Mouse (Mus musculus) CH12.LX (cell line): ENCODE measurements around the gene Dhx36.

Experiments
- CTCF ChIP-seq, 2 experiments: IDR thresholded peaks in 1 of 2; conservative IDR thresholded peaks in 1 of 2; 2 replicates each; pipeline ENCODE4 v1.5.1; 2011 to 2012; ENCODE audit warnings: low read depth in 2 of 2, low read length in 2 of 2, improper control_type of control experiment in 1 of 2, inconsistent platforms in 1 of 2, mild to moderate bottlenecking in 1 of 2, moderate library complexity in 1 of 2
- E2F4 ChIP-seq: IDR thresholded peaks from 2 replicates; pipeline ENCODE4 v1.6.1; 2011; ENCODE audit warnings: low read depth, low read length, improper control_type of control experiment; ENCODE audit not compliant: insufficient replicate concordance
- EP300 ChIP-seq: IDR thresholded peaks from 2 replicates; pipeline ENCODE4 v1.6.1; 2011; ENCODE audit warnings: low read length, improper control_type of control experiment
- IRF4 ChIP-seq: IDR thresholded peaks from 2 replicates; pipeline ENCODE4 v1.6.1; 2014; ENCODE audit warnings: low read depth, mild to moderate bottlenecking, inconsistent platforms, low read length, improper control_type of control experiment
- MAX ChIP-seq: IDR thresholded peaks from 2 replicates; pipeline ENCODE4 v1.6.1; 2011; ENCODE audit warnings: low read length, improper control_type of control experiment
- POLR2A ChIP-seq: IDR thresholded peaks from 2 replicates; pipeline ENCODE4 v1.6.1; 2011; ENCODE audit warnings: low read depth, mild to moderate bottlenecking, improper control_type of control experiment, low read length
- SIN3A ChIP-seq: IDR thresholded peaks from 2 replicates; pipeline ENCODE4 v1.6.1; 2012; ENCODE audit warnings: low read length, improper control_type of control experiment, inconsistent platforms
- SMC3 ChIP-seq: IDR thresholded peaks from 2 replicates; pipeline ENCODE4 v1.6.1; 2011; ENCODE audit warnings: low read depth, low read length, improper control_type of control experiment
- TCF12 ChIP-seq: IDR thresholded peaks from 2 replicates; pipeline ENCODE4 v1.6.1; 2014; ENCODE audit warnings: low read depth, mild to moderate bottlenecking, inconsistent platforms, low read length, improper control_type of control experiment

DNA sequence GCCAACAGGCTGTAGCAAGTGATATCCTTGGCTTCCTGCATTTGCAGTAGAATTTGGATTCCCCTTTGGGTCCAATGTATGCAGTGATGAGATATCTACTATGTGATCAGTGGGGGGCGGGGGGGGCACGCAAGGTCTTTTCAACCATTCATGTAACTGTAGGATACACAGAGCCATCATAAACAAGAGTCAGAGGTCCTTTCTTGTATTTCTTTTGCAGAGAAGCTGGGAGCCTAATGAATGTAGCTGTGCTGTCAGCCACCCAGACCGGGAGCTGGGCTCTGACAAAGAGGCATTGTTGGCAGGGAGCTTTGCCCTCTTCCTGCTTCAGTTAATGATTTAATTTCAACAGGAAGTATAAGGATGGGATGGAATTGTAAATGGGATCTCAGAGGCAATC lies 52.7 kb downstream of the Dhx36 start:
- no peak for TF ChIP-seq MAX
- no peak for TF ChIP-seq CTCF (conservative IDR thresholded peaks at IDR 0.05 in 1 of 2, IDR thresholded peaks at IDR 0.05 in 1 of 2; ENCODE audit: low read depth in 2 of 2, low read length in 2 of 2)
- TF ChIP-seq SIN3A, result no peak
- TF ChIP-seq IRF4, result no peak
- no peak for TF ChIP-seq EP300
- TF ChIP-seq POLR2A, result no peak
- TF ChIP-seq E2F4, result no peak
- TF ChIP-seq TCF12, result no peak
- no peak for TF ChIP-seq SMC3
